Mouse (Mus musculus): ENCODE results near the gene Mical2. TPM values are rescaled to one million over a fixed set of nuclear protein-coding genes. Genes with fewer than 3 reads are reported as not detected.

Mical2 gene
- total RNA-seq, 2 experiments from 2014 or later: 124 to 136 TPM

DNA sequence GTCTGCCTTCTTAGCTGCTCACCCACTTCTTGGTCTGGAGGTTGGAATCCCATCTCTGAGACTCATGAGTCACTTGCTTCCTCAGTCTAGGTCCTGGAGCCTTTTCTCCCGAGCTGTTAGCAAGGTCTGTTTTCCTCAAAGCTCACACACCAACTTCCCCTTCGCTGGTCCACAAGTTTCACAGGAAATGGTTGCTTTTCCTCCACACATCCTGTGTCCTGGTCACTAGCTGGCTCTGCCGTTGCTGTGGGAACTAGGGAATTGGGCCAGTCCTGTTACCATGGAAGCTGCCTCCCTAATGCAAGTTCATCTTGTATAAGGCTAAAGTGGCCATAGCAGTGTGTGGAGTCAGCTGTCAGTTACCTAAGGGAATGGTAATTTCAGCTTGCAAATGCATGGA is 12.2 kb downstream of the Mical2 start:
- Histone ChIP-seq H3K4me3 (no peak overlapping the region), H3K27ac (peak overlapping the region; percentile 70)
- intact Hi-C loops (cut with DNase I): no loop called here
- DNase-seq: no peak
- TF ChIP-seq CTCF (IDR thresholded peaks at IDR 0.05): no peak

DNA sequence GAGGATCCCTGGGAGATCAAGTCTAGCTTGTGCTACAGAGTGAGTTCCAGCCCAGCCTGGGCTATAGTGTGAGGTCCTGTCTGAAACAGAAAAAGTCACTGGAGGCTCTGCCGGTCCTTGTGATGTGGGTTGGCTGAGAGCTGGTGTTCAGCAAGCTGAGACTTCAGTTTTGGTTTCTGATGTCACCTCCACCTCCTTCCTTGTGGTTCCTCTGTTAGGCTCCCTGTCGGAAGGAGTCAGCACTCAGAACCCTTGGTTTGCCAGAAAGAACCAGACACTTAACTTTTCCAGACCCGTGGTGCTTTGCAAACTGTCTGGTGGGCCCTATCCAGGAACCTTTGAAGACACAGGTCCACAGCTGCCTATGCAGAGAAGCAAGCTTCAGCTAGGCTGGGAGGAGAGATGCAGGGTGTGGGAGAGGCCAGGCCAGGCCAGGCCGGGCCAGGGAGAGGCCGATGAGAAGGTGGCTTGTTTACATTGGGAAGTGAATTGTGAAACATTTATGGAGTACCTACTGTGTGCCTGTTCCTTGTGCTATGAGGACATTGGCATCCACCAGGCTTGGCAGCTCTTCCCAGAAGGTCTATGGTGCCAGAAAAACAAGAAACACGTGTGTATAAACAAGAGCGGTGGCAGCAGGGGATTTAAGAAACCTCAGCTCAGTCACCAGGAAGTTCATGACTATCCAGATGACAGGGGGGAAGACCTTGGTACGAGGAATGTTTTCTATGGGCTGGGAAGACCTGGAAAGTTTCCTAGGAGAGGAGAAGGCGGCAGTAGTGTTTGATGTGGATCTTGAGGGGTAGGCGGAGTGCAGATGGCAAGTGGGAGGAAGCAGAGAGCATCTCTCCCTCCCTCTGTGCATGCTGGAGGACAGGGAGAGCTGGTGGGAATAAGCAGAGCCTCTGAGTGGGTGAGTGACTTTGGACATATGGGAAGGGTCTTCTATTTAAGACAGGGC is 13.4 kb downstream of the Mical2 start:
- no peak overlapping the region for H3K4me3 ChIP-seq
- intact Hi-C loops (cut with DNase I): no loop called here
- H3K27ac ChIP-seq: peak overlapping the region; percentile 70
- TF ChIP-seq CTCF (IDR thresholded peaks at IDR 0.05): no peak
- no peak for DNase-seq

DNA sequence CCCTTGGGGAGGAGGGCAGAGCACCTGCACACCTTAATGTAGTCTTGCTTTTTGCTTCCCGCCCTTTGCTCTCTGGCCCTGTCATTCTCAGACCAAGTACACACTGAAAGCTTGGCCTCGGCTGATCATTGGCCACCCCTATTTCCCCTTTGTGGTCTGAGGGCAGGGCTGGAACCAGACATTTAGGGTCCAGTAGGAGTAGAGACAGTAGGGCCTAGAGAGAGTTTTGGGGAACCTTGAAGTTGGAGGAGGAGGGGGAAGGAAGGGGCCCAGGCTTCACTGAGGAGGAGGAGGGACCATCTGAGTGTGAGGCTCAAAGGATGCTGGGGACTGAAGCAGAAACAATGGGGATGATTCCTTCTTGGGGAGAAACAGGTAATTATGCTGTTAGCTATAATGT is 15.1 kb downstream of the Mical2 start:
- intact Hi-C loops (cut with DNase I): no loop called here
- TF ChIP-seq CTCF (IDR thresholded peaks at IDR 0.05): no peak
- H3K27ac ChIP-seq: no peak overlapping the region
- no peak overlapping the region for H3K4me3 ChIP-seq
- no peak for DNase-seq

DNA sequence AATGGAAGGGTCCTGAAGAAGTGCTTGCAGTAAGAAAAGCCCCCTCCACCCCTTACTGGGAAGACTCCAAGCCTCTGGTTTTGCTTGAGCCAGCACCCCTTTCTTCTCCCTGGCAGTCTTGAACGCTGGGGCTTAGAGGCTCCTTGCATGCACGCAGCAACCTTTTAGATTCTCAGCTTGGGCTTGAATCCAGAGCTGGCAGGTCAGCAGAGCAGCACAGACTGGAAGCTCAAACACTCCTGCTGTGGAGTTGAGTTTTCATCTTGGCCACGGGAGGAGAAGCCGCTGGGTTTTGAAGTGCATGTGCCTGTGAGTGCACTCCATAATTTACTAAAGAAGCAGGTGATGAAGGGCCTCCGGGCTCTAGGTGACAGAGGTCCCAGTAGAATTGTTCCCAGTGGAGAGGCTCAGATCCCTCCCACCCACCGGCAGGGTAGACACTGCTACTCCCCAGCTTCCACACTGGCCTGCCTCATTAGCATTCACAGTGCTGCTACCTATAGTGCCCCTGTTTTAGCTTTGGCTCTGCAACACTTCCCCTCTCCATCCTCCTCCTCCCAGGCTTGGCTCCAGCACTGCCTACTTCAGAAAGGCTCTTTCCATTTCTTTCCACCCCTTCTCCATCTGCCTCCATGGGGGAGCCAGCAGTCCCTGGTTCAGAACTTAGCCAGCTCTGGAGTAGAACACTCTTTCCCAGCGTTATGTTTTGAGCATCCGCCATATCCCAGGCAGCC is 15.7 kb downstream of the Mical2 start:
- Histone ChIP-seq H3K4me3 (no peak overlapping the region), H3K27ac (no peak overlapping the region)
- no peak for TF ChIP-seq CTCF (IDR thresholded peaks at IDR 0.05)
- no peak for DNase-seq
- intact Hi-C loops (cut with DNase I): no loop called here

DNA sequence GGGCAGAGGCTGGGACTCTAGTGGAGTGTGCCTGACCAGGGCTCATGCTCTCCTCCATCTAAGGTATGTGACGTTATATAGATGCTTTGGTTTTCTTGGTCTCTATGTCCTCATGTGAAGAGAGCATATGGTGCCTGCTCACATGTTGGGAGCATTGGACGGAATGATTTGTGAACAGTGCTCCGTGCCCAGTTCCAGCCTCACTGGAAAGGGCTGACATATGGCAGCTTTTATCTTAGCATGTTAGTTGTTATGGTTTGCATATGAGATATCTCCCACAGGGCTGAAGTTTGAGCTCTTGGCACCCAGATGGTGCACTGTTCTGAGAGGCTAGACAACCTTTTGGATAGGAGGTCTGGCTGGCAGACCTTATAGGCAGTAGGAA is 16.3 kb downstream of the Mical2 start:
- H3K4me3 ChIP-seq: no peak overlapping the region
- intact Hi-C loops (cut with DNase I): no loop called here
- no peak for TF ChIP-seq CTCF (IDR thresholded peaks at IDR 0.05)
- no peak overlapping the region for H3K27ac ChIP-seq
- DNase-seq: no peak

DNA sequence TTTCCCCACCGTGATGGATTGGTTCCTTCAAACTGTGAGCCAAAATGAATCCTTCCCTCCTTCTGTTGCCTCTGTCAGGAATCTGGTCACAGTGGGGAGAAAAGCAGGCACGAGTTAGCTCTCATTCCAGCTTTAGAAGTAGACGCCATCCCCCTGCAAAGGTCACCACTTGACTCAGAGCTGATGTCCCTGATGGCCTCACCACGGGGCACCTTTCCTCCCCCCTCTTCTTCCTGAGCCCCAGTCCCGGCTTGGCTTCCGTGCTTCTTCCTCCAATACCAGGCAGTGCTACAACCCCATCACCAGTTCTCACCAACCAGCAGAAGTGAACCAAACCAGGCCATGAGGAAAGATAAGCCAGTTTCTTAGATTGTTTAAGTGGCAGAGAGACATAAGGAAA is 16.9 kb downstream of the Mical2 start:
- intact Hi-C loops (cut with DNase I): no loop called here
- Histone ChIP-seq H3K4me3 (no peak overlapping the region), H3K27ac (peak overlapping the region; percentile 13; the same call in 1 of the 2 replicates)
- no peak for DNase-seq
- no peak for TF ChIP-seq CTCF (IDR thresholded peaks at IDR 0.05)

DNA sequence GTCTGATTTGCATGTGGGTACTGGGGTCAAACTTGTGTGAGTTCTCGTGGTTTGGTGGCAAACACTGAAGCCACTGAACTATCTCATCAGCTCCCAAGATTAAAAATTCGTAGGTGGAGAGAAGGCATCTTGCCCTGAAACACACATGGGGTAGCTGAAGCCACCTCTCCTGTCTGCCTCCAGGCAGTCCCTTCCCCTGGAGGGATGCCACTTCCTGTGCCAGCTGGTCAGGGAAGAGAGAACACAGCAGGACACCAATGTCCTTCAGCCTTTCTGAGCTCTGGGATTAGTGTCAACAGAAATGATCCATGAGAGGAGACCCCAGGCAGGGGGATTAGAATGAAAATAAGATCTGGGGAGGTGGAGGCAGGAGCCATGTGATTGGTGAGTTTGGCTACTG is 18.4 kb downstream of the Mical2 start:
- H3K4me3 ChIP-seq: no peak overlapping the region
- H3K27ac ChIP-seq: peak overlapping the region; percentile 48
- intact Hi-C loops (cut with DNase I): no loop called here
- DNase-seq: no peak
- TF ChIP-seq CTCF (IDR thresholded peaks at IDR 0.05): no peak

DNA sequence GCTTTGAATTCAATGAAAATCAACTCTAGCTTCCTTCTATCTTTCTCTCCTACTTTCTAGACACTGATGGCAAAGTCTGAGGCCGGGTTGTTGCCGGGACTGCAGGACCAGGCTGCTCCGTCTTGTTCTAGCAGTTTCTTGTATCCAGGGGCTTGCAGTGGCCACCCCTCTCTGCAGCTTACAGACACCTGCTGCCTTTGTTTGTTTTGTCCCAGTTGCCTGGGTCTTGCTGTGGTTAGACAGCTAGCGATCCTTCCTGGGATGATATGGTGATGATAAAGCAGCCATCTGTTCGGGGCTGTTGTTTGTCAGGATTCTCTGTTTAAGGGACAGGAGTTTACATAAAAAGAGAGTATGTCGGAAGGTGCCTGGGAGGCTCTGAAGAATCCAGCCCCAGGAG is 19.0 kb downstream of the Mical2 start:
- TF ChIP-seq CTCF (IDR thresholded peaks at IDR 0.05): no peak
- peak overlapping the region; percentile 48; the same call in 1 of the 2 replicates for H3K27ac ChIP-seq
- intact Hi-C loops (cut with DNase I): no loop called here
- H3K4me3 ChIP-seq: no peak overlapping the region
- DNase-seq: no peak

DNA sequence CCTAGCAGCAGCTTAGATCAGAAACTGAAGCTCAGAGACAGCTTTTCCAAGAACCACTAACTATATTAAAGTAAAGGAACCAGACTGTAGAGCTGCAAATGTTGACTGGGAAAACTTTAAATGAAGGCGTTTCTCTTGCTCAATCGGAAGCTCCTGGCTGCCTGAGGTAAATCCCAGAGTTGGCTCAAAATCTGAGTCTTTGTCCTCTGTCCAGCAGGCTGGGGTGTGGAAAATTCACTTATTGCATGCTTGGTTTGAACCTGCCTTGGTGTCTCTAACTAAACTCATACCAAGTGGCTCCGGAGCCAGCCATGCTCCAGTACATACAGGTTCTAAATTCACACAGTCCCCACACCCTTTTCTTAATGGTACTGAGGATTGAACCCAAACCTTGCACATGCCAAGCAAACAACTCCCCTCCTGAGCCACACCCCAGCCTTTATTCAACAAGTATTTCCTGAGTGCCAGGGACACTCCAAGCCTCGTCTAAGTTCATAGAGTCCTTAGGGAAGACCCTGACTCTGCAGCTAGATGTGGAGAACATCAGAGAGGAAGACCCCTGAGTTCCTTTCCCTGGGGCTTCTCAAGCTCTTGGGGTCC is 20.3 kb downstream of the Mical2 start:
- DNase-seq: no peak
- no peak for TF ChIP-seq CTCF (IDR thresholded peaks at IDR 0.05)
- Histone ChIP-seq H3K4me3 (no peak overlapping the region), H3K27ac (peak overlapping the region; percentile 38)
- intact Hi-C loops (cut with DNase I): no loop called here

DNA sequence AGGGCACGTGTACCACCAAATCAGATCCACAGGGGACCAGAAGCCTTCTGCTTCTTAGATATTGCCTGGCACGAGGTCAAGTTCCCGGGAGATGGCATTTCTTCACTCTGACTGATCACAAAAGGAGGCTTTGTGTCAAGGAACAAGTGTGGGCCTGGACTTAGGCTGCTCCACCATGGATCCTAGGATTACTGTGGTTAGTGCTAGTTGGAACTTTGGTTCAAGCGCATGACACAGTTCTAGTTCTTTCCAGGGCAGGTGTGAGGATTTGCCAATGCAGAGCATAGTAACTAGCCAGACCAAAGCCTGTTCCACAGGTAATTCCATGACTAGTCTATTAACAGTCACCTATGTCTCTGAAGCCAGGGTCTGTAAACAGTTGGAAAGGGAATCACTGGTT is 20.8 kb downstream of the Mical2 start:
- DNase-seq: no peak
- H3K27ac ChIP-seq: peak overlapping the region; percentile 38; the same call in 1 of the 2 replicates
- intact Hi-C loops (cut with DNase I): no loop called here
- no peak for TF ChIP-seq CTCF (IDR thresholded peaks at IDR 0.05)
- H3K4me3 ChIP-seq: no peak overlapping the region

DNA sequence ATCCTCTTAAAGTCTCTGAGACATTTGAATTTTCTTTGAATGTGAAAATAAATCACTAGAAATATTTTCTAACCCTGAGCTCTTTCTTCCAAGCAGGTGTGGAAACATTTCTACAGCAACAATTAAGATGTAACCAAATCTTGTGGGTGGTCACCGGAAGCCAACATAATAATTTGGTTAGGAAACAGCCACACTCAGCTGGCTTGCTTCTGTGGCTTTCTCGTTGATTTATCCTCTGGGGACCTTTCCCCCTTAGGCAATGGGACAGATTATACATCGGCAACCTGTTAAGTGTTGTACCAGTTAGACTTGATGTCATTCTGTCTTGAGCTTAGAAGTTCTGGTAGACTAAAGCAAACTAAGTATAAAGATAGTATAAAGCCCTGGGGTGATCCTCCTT is 22.2 kb downstream of the Mical2 start:
- DNase-seq: no peak
- no peak for TF ChIP-seq CTCF (IDR thresholded peaks at IDR 0.05)
- Histone ChIP-seq H3K27ac (0 out of 2 replicates have a peak overlapping the region, but pooled peaks have one; percentile 50), H3K4me3 (no peak overlapping the region)
- intact Hi-C loops (cut with DNase I): no loop called here

DNA sequence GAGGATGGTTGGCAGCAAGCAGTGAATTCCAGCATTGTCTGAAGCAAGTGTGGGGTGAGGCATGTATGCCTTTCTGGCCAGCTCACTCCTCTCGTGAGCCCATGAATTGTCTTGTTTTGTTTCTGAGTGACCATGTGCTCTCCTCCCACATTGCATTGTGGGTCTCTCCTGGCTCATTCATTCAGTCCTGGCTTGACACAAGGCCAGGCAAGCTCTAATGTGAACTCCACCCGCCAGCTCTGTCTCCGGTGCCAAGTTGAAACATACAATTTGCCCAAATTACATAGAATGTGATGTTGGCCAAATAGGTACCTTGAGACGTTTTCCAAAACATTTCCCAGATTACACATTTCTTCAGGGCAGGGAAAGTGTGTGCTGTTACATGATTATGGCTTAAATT is 23.8 kb downstream of the Mical2 start:
- intact Hi-C loops (cut with DNase I): no loop called here
- TF ChIP-seq CTCF (IDR thresholded peaks at IDR 0.05): no peak
- no peak overlapping the region for H3K4me3 ChIP-seq
- peak overlapping the region; percentile 50 for H3K27ac ChIP-seq
- DNase-seq: no peak

DNA sequence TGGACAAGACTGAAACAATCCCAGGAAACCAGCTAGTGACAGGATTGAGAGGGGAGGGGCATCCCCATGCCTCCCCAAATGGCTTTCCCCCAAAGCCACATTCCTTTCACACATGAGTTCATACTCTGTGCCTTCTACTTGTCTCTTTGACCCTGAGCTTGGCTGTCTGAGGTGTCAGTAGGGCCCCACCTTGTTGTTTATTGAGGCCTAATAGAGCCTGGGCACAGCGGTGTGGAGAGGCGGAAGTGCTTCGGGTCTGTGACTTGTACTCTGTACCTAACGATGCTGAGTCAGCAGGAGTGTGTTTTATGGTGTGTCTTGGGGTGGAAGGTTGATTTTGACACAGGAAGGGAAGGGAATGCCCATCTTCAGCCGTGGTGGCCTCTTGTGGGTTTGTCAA is 26.4 kb downstream of the Mical2 start:
- Histone ChIP-seq H3K4me3 (no peak overlapping the region), H3K27ac (peak overlapping the region; percentile 66; the same call in 1 of the 2 replicates)
- no peak for DNase-seq
- no peak for TF ChIP-seq CTCF (IDR thresholded peaks at IDR 0.05)
- intact Hi-C loops (cut with DNase I): no loop called here

Data from gastrocnemius, adult 2 months (tissue).